Mouse (Mus musculus) neural tube, embryonic 12.5 days (tissue): Measurements from ENCODE around the gene Zwint. TPM values are rescaled to one million over a fixed set of nuclear protein-coding genes. Genes with fewer than 3 reads are reported as not detected.

Experiments used
- ATAC-seq: fragments of 200-750 bp; cut with Nextera tagmentation; 2 replicates; pipeline ENCODE4 v1.8.0; 2017; ENCODE audit warnings: low read depth, mild to moderate bottlenecking, moderate TSS enrichment, moderate library complexity; ENCODE audit not compliant: low FRiP score
- H3K27ac ChIP-seq: fragments of 300-500 bp; sonication (generic); 2 replicates; pipeline ENCODE4 v1.5.1; 2016
- H3K27me3 ChIP-seq: fragments of 300-500 bp; sonication (generic); replicated peaks from 2 replicates; pipeline ENCODE4 v1.6.1; 2016; ENCODE audit warnings: mild to moderate bottlenecking
- H3K36me3 ChIP-seq: fragments of 300-500 bp; sonication (generic); 2 replicates; pipeline ENCODE4 v1.6.1; 2016; ENCODE audit warnings: mild to moderate bottlenecking
- H3K4me1 ChIP-seq: fragments of 300-500 bp; sonication (generic); 2 replicates; pipeline ENCODE4 v1.6.1; 2016
- H3K4me2 ChIP-seq: fragments of 300-500 bp; sonication (generic); replicated peaks from 2 replicates; pipeline ENCODE4 v1.6.1; 2016; ENCODE audit warnings: mild to moderate bottlenecking
- H3K4me3 ChIP-seq: fragments of 300-500 bp; sonication (generic); 2 replicates; pipeline ENCODE4 v1.5.1; 2016
- H3K9ac ChIP-seq: fragments of 300-500 bp; sonication (generic); 2 replicates; pipeline ENCODE4 v1.6.1; 2016; ENCODE audit warnings: mild to moderate bottlenecking
- H3K9me3 ChIP-seq: fragments of 300-500 bp; sonication (generic); 2 replicates; pipeline ENCODE4 v1.6.1; 2016; ENCODE audit warnings: mild to moderate bottlenecking
- WGBS: fragments of 180-500 bp; shearing (Covaris S2); methylation state at CpG from one replicate; pipeline ENCODE4 v1.1.7; 2016; 5-methylcytosine and 5-hydroxymethylcytosine counted together
- polyA plus RNA-seq: library from polyadenylated mRNA; unstranded; fragments of >200 nt; fragmentation: Nextera tagmentation; extraction: Ambion mirVana; gene quantifications from 2 replicates; pipeline ENCODE4 v1.2.1, GENCODE M21; 2016

The Zwint gene
- 404 and 419 TPM in 2 replicates for polyA plus RNA-seq

- peak; percentile 99 for ATAC-seq
Measured at GRCm38 (mm10) chr10:72654270-72655016, at the start of gene Zwint. Zwint (plus strand) TSS chr10:72654845.

GRCm38 (mm10) chr10:72613125-72613915 is 41.3 kb upstream of the Zwint start:
- ATAC-seq: no peak
- no peak overlapping the region for H3K9ac ChIP-seq
- no peak overlapping the region for H3K4me2 ChIP-seq
- H3K4me1 ChIP-seq: no peaks in the 10 kb centered on the region
- WGBS: 92% methylated on average over 5 of the region's 5 CpGs
- no peaks in the 10 kb centered on the region for H3K9me3 ChIP-seq
- H3K4me3 ChIP-seq: no peak overlapping the region
- H3K27ac ChIP-seq: no peak overlapping the region
- H3K27me3 ChIP-seq: no peaks in the 10 kb centered on the region
- no peaks in the 10 kb centered on the region for H3K36me3 ChIP-seq

More at GRCm38 (mm10) chr10:72654270-72655016, at the start of gene Zwint:
- Histone ChIP-seq H3K4me2 (peak within 1 kb of the TSS; percentile 76), H3K27me3 (no peaks in the 10 kb centered on the region), H3K36me3 (peaks cover 30% of the 10 kb centered on the region), H3K9me3 (no peaks in the 10 kb centered on the region), H3K4me3 (peak within 1 kb of the TSS; percentile 78), H3K9ac (peak within 1 kb of the TSS; percentile 78), H3K4me1 (peaks cover 20% of the 10 kb centered on the region), H3K27ac (peak within 1 kb of the TSS; percentile 70)
- WGBS: 2% methylated on average over 36 of the region's 36 CpGs

- Histone ChIP-seq H3K27me3 (no peaks in the 10 kb centered on the region), H3K4me1 (no peaks in the 10 kb centered on the region), H3K9me3 (no peaks in the 10 kb centered on the region), H3K27ac (no peak overlapping the region), H3K4me3 (no peak overlapping the region), H3K9ac (no peak overlapping the region), H3K36me3 (no peaks in the 10 kb centered on the region), H3K4me2 (no peak overlapping the region)
- 89% methylated on average over 2 of the region's 2 CpGs for WGBS
- no peak for ATAC-seq
Measured at GRCm38 (mm10) chr10:72616153-72616552, 38.5 kb upstream of the Zwint start.

GRCm38 (mm10) chr10:72620527-72620926 is 34.1 kb upstream of the Zwint start:
- H3K9ac ChIP-seq: no peak overlapping the region
- 54% methylated on average over 2 of the region's 2 CpGs for WGBS

GRCm38 (mm10) chr10:72623561-72623960 is 31.1 kb upstream of the Zwint start:
- H3K36me3 ChIP-seq: no peaks in the 10 kb centered on the region
- H3K4me3 ChIP-seq: no peak overlapping the region
- no peaks in the 10 kb centered on the region for H3K9me3 ChIP-seq
- H3K4me1 ChIP-seq: no peaks in the 10 kb centered on the region
- H3K9ac ChIP-seq: no peak overlapping the region
- no peak for ATAC-seq
- no peak overlapping the region for H3K4me2 ChIP-seq
- no peaks in the 10 kb centered on the region for H3K27me3 ChIP-seq
- WGBS: 77% methylated on average over 8 of the region's 8 CpGs
- H3K27ac ChIP-seq: no peak overlapping the region

More at GRCm38 (mm10) chr10:72620527-72620926, 34.1 kb upstream of the Zwint start:
- Histone ChIP-seq H3K4me2 (no peak overlapping the region), H3K4me1 (no peaks in the 10 kb centered on the region), H3K36me3 (no peaks in the 10 kb centered on the region), H3K27ac (no peak overlapping the region), H3K4me3 (no peak overlapping the region), H3K9me3 (no peaks in the 10 kb centered on the region), H3K27me3 (no peaks in the 10 kb centered on the region)
- ATAC-seq: no peak

GRCm38 (mm10) chr10:72634125-72634524 is 20.5 kb upstream of the Zwint start:
- Histone ChIP-seq H3K4me1 (no peaks in the 10 kb centered on the region), H3K36me3 (no peaks in the 10 kb centered on the region), H3K27me3 (no peaks in the 10 kb centered on the region), H3K9me3 (no peaks in the 10 kb centered on the region), H3K27ac (no peak overlapping the region), H3K9ac (no peak overlapping the region), H3K4me3 (no peak overlapping the region), H3K4me2 (no peak overlapping the region)
- ATAC-seq: no peak
- WGBS: 80% methylated on average over 5 of the region's 5 CpGs

GRCm38 (mm10) chr10:72650867-72651266 is 3.8 kb upstream of the Zwint start:
- Histone ChIP-seq H3K4me2 (no peak overlapping the region), H3K4me1 (peaks cover 6% of the 10 kb centered on the region), H3K36me3 (no peaks in the 10 kb centered on the region), H3K27ac (no peak overlapping the region), H3K4me3 (no peak overlapping the region), H3K27me3 (no peaks in the 10 kb centered on the region), H3K9me3 (no peaks in the 10 kb centered on the region), H3K9ac (no peak overlapping the region)
- 55% methylated on average over 6 of the region's 6 CpGs for WGBS
- no peak for ATAC-seq

GRCm38 (mm10) chr10:72653797-72654196 is 848 bp upstream of the Zwint start:
- H3K27me3 ChIP-seq: no peaks in the 10 kb centered on the region
- 48% methylated on average over 2 of the region's 2 CpGs for WGBS
- H3K9me3 ChIP-seq: no peaks in the 10 kb centered on the region
- peaks cover 20% of the 10 kb centered on the region for H3K4me1 ChIP-seq
- H3K9ac ChIP-seq: peak overlapping the region; percentile 44; the same call in 1 of the 2 replicates
- peak overlapping the region; percentile 56 for H3K4me2 ChIP-seq
- H3K36me3 ChIP-seq: peaks cover 24% of the 10 kb centered on the region
- no peak for ATAC-seq
- 0 out of 2 replicates have a peak overlapping the region, but pooled peaks have one; percentile 67 for H3K27ac ChIP-seq
- no peak overlapping the region for H3K4me3 ChIP-seq

- Histone ChIP-seq H3K27ac (peak overlapping the region; percentile 70; the same call in 1 of the 2 replicates), H3K9me3 (no peaks in the 10 kb centered on the region)
- peak; percentile 87 for ATAC-seq
Measured at GRCm38 (mm10) chr10:72655017-72655509, 418 bp downstream of the Zwint start.

GRCm38 (mm10) chr10:72659198-72659597 is 4.6 kb downstream of the Zwint start:
- Histone ChIP-seq H3K9me3 (no peaks in the 10 kb centered on the region), H3K27me3 (no peaks in the 10 kb centered on the region), H3K4me1 (peaks cover 20% of the 10 kb centered on the region), H3K27ac (no peak overlapping the region), H3K4me2 (no peak overlapping the region), H3K9ac (no peak overlapping the region), H3K4me3 (no peak overlapping the region), H3K36me3 (peaks cover 62% of the 10 kb centered on the region)
- WGBS: 97% methylated on average over 5 of the region's 5 CpGs
- no peak for ATAC-seq

More at GRCm38 (mm10) chr10:72655017-72655509, 418 bp downstream of the Zwint start:
- Histone ChIP-seq H3K4me1 (peaks cover 20% of the 10 kb centered on the region), H3K4me3 (peak overlapping the region; percentile 78), H3K27me3 (no peaks in the 10 kb centered on the region), H3K36me3 (peaks cover 34% of the 10 kb centered on the region), H3K9ac (peak overlapping the region; percentile 78), H3K4me2 (peak overlapping the region; percentile 76)
- 2% methylated on average over 15 of the region's 15 CpGs for WGBS

- Histone ChIP-seq H3K4me3 (no peak overlapping the region), H3K9ac (no peak overlapping the region), H3K36me3 (peaks cover 71% of the 10 kb centered on the region), H3K27ac (no peak overlapping the region), H3K4me2 (no peak overlapping the region), H3K27me3 (no peaks in the 10 kb centered on the region), H3K4me1 (peaks cover 19% of the 10 kb centered on the region), H3K9me3 (no peaks in the 10 kb centered on the region)
- WGBS: 100% methylated on average over 1 of the region's 1 CpGs
- no peak for ATAC-seq
Measured at GRCm38 (mm10) chr10:72660350-72660749, 5.7 kb downstream of the Zwint start.

- no peak overlapping the region for H3K4me2 ChIP-seq
- H3K27ac ChIP-seq: no peak overlapping the region
- no peaks in the 10 kb centered on the region for H3K4me1 ChIP-seq
- no peaks in the 10 kb centered on the region for H3K27me3 ChIP-seq
- H3K4me3 ChIP-seq: no peak overlapping the region
- H3K9ac ChIP-seq: no peak overlapping the region
- peaks cover 37% of the 10 kb centered on the region for H3K36me3 ChIP-seq
- no peak for ATAC-seq
- WGBS: 93% methylated on average over 5 of the region's 5 CpGs
- no peaks in the 10 kb centered on the region for H3K9me3 ChIP-seq
Measured at GRCm38 (mm10) chr10:72667856-72668255, 13.2 kb downstream of the Zwint start.
